ENCODE assay signal across 27 mouse cellular contexts in the genomic region with DNA sequence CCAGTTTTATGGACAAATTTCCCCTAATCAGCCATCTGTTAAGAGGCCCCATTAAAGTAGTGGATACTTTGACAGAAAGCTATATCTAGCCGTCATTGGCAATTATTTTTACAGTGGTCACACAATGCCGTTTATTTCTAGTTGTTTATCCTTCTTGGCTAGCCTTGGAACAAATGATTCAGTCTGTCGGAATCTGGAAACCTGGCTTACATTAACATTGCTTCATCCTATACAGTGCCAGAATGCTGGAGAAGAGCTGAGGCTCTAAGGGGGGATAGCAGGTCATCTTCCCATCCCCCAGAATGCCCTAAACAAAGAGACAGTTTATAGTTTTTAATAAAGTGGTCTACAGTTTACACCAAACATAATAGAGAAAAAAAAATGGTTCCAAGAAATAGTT.
DNase-seq lines count a peak whose midpoint lies in the region; ATAC-seq lines count a peak whose summit lies in the region.
"Had no signal": no experiment of that assay in that cellular context is flagged by ENCODE, and none has a peak within 500 bp of the region (broad histone marks: within the 10 kb centered on the region; RNA-seq: fewer than 3 reads in every experiment).

No protein-coding gene starts in this region.

- peaks cover 10% of the 10 kb centered on the region for H3K4me1 ChIP-seq in lung, embryonic 16.5 days (replicated peaks; ENCODE audit: control insufficient read depth, insufficient read depth, low read length)
- H3K4me1 ChIP-seq: heart, embryonic 12.5 days; heart, embryonic 15.5 days; hindbrain, embryonic 10.5 days had no signal

- no peaks in the 10 kb centered on the region for H3K9me3 ChIP-seq in lung, embryonic 16.5 days (ENCODE audit: control insufficient read depth, low read length)
- H3K9me3 ChIP-seq: embryonic facial prominence, embryonic 13.5 days; forebrain, embryonic 15.5 days; heart, embryonic 12.5 days; heart, embryonic 15.5 days; hindbrain, embryonic 10.5 days; hindbrain, embryonic 13.5 days had no signal

- 0 out of 2 replicates have a peak, but pooled peaks have one; percentile 23 for ATAC-seq in lung, embryonic 16.5 days (ENCODE audit: low read depth)
- ATAC-seq: CD4-positive, CD25-positive, alpha-beta regulatory T cell, adult 4 months; forebrain, embryonic 15.5 days; hindbrain, embryonic 16.5 days; intestine, postnatal 0 days; Patski had no signal

- no peak overlapping the region for H3K4me3 ChIP-seq in lung, embryonic 16.5 days (ENCODE audit: low read length)
- H3K4me3 ChIP-seq: embryonic facial prominence, embryonic 13.5 days; forebrain, embryonic 12.5 days; forebrain, embryonic 15.5 days; heart, embryonic 12.5 days; heart, embryonic 15.5 days; hindbrain, embryonic 10.5 days; hindbrain, embryonic 13.5 days had no signal

- intact Hi-C loops in left cerebral cortex, postnatal 36 days (cut with DNase I), result no loop called here

- no peak overlapping the region for H3K27ac ChIP-seq in lung, embryonic 16.5 days (ENCODE audit: low read length)
- H3K27ac ChIP-seq: embryonic facial prominence, embryonic 13.5 days; forebrain, embryonic 12.5 days; forebrain, embryonic 15.5 days; heart, embryonic 15.5 days; hindbrain, embryonic 10.5 days; hindbrain, embryonic 13.5 days had no signal

- H3K27me3 ChIP-seq in lung, embryonic 16.5 days (ENCODE audit: control insufficient read depth, insufficient read depth, low read depth, low read length), result no peaks in the 10 kb centered on the region
- H3K27me3 ChIP-seq: embryonic facial prominence, embryonic 13.5 days; forebrain, embryonic 12.5 days; forebrain, embryonic 15.5 days; heart, embryonic 12.5 days; heart, embryonic 15.5 days; hindbrain, embryonic 13.5 days had no signal

- peak; percentile 22 for DNase-seq in heart, adult 11 months
- DNase-seq in heart, adult 8-10 months (ENCODE audit: low spot score), result no peak
- DNase-seq in lung, postnatal 4 days, result no peak
- DNase-seq in 3T3-L1 (ENCODE audit: low read depth, low spot score) (peak; percentile 91), NIH3T3 (ENCODE audit: low read depth) (peak; percentile 85)
- DNase-seq in left cerebral cortex, postnatal 36 days (ENCODE audit: low spot score in 2 of 2), result no peak
- DNase-seq: adrenal gland, postnatal 10 days; adrenal gland, postnatal 36 days; cerebellum, adult 18-20 months; cerebellum, adult 9-10 months; cerebellum, postnatal 14 days; gastrocnemius, postnatal 10 days; gastrocnemius, postnatal 36 days; heart, postnatal 10 days; heart, postnatal 36 days had no signal

- no peaks in the 10 kb centered on the region for H3K36me3 ChIP-seq in lung, embryonic 16.5 days (ENCODE audit: control insufficient read depth, insufficient read depth, low read length)
- H3K36me3 ChIP-seq: embryonic facial prominence, embryonic 13.5 days; forebrain, embryonic 12.5 days; forebrain, embryonic 15.5 days; heart, embryonic 12.5 days; heart, embryonic 15.5 days; hindbrain, embryonic 10.5 days; hindbrain, embryonic 13.5 days had no signal

- no peak overlapping the region for H3K4me2 ChIP-seq in lung, embryonic 16.5 days (ENCODE audit: low read depth, low read length)
- H3K4me2 ChIP-seq: embryonic facial prominence, embryonic 13.5 days; forebrain, embryonic 12.5 days; forebrain, embryonic 15.5 days; heart, embryonic 12.5 days; heart, embryonic 15.5 days; hindbrain, embryonic 13.5 days had no signal

- H3K9ac ChIP-seq in lung, embryonic 16.5 days (ENCODE audit: low read length), result no peak overlapping the region
- H3K9ac ChIP-seq: embryonic facial prominence, embryonic 13.5 days; forebrain, embryonic 12.5 days; forebrain, embryonic 15.5 days; heart, embryonic 12.5 days; heart, embryonic 15.5 days; hindbrain, embryonic 13.5 days had no signal

- WGBS in lung, embryonic 16.5 days, result 38% methylated on average over 3 of the region's 3 CpGs

Comparison
In these comparisons a context has a peak if more than half of its experiments do, and no peak if none do; other contexts are left out.
1. DNase-seq: peak in heart, adult 11 months (single experiment), 3T3-L1 (single experiment) and NIH3T3 (single experiment); none in heart, adult 8-10 months (single experiment), lung, postnatal 4 days (0 of 2) and left cerebral cortex, postnatal 36 days (0 of 2).